Mouse (Mus musculus) urinary bladder, postnatal 14 days (tissue): Measurements from ENCODE around the gene Capn7.

Source experiments
- DNase-seq: peaks from one replicate; pipeline ENCODE4 v3.0.0; 2021; ENCODE audit warnings: low spot score

Gene Capn7

GRCm38 (mm10) chr14:31396428-31396827, 60.0 kb downstream of the Capn7 start:
- no peak for DNase-seq

- DNase-seq: no peak
These were observed 60.9 kb downstream of the Capn7 start for GRCm38 (mm10) chr14:31397353-31397752.

DNA sequence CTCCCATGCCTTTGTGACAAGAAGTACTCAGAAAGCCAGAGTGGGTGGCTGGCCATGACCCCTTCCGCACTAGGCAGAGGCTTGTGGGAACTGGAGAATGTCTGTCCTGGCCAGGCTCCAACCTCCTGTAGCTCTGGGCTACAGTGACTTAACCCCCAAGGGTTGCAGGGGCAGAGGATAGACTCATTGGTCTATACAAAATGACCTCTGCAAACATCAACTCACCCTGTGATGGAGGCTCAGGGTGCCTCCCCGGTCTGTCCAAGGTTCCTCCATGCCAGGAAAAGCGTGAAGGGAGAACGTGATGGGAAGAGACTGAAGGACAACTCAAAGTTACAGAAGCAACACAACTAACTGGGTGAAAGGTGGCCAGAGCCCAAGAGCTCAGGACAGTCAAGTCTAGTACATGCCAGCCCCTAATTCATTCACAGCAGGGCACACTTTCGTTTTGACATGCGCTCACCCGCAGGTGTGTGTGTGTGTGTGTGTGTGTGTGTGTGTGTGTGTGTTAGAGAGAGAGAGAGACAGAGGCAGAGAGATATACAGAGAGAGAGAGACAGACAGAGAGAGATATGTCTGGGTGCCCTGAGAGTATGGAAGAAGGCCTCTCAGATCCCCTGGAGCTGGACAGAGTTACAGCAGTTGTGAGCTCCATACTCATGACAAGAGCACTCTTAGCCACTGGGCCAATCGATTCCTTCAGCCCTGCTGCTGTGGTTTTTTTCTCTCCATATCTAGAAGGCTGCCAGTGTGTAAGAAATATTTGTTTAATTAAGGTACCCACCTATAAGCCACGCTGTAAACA, 61.6 kb downstream of the Capn7 start:
- DNase-seq: no peak

- DNase-seq: no peak
These were observed 62.4 kb downstream of the Capn7 start for GRCm38 (mm10) chr14:31398819-31399218.

GRCm38 (mm10) chr14:31399271-31399670, 62.8 kb downstream of the Capn7 start:
- DNase-seq: no peak

- no peak for DNase-seq
These were observed 63.8 kb downstream of the Capn7 start for GRCm38 (mm10) chr14:31400246-31400645.

DNA sequence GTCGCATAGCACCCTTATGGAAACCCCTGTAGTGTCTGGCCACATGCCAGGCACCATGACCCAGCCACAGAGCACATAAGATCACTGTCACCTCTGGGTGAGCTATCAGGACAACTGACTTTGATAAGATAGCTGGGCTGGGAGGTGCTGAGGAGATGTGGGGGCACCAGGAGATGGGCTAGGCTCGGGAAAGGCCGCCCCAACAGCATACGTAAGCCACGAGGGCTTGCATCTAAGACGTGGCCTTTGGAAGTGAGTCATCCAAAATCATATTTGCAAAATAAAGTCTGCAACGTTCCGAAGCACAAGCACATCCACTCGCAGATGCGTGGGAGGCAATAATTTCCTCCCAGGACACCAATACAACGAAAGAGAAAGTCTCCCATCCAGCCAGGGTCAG, 64.5 kb downstream of the Capn7 start:
- no peak for DNase-seq

DNA sequence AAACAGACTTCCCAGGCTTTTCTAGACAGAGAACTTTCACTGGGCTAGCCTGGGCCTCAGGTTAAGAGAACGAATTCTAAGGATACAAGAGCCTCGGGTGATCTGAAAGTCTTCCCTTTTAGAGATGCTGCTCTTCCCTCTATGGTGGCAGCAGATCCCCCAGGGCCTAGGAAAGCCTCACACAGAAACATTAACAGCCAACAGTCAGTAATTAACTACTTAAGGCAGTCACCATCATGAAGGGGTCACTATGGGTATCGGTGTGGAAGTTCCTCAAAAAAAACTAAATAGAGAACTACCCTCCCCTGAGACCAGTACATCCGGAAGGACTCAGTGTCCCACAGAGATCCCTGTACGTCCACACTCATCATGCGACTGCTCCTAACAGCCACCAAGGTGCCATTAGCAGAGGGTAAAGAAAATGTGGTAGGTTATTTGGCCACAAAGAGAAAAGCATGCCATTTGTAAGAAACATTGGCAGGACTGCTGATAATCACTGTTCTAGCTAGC, 65.5 kb downstream of the Capn7 start:
- no peak for DNase-seq

- DNase-seq: no peak
These were observed 66.3 kb downstream of the Capn7 start for GRCm38 (mm10) chr14:31402693-31403092.

DNA sequence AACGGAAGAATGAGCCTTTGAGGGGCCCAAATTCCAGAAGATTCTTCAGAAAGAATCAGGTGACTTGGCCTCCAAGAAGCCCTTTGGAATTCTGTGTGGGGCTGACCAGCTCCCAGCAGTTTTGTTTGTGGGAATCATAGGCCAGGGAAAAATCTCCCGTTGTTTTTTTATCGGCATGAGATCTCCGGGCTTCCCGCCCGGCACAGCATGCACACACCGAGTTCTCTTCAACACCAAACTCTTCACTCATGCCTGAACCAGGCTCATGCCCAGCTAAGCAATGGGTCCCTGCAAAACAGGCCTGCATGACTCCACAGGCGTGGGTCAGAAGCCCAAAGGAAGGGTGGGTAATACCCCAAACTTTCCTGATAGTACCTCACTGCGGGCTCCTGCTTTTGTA, 67.1 kb downstream of the Capn7 start:
- DNase-seq: no peak

GRCm38 (mm10) chr14:31403995-31404394, 67.6 kb downstream of the Capn7 start:
- no peak for DNase-seq

DNA sequence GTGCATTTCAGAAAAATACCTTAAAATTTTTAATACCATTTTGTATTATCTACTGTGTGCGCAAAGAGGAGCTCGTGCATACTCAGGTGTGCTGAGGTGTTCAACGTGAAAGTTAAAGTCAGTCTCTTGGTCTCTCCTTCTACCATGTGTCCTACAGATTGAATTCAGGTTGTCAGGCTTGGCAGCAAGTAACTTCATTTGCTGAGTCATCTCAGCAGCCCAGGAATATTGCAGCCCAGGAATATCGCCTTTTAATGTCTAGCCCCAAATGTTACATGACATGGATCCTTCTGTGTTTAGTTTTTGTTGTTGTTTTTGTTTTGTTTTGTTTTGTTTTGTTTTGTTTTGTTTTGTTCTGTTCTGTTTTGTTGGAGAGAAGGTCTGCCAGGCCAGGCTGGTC, 68.2 kb downstream of the Capn7 start:
- DNase-seq: no peak

DNA sequence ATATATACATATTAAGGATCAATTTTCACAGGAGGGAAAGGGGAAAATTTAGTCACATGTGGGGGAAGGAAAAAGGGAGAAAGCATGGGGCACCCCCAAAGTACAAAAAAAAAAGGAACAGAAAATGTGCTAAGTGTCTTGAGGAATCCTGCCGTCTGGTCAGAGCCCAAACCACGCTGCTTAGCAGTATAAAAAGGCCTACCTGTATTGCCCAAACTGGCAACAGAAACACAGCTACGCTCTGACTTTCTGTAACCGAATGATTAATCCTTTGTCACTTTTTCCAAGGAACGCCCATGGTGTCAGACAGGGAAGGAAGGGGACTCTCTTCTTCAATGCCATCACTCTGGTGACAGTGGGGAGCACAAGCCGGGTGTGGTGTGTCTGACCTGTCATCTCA, 69.2 kb downstream of the Capn7 start:
- DNase-seq: no peak

DNA sequence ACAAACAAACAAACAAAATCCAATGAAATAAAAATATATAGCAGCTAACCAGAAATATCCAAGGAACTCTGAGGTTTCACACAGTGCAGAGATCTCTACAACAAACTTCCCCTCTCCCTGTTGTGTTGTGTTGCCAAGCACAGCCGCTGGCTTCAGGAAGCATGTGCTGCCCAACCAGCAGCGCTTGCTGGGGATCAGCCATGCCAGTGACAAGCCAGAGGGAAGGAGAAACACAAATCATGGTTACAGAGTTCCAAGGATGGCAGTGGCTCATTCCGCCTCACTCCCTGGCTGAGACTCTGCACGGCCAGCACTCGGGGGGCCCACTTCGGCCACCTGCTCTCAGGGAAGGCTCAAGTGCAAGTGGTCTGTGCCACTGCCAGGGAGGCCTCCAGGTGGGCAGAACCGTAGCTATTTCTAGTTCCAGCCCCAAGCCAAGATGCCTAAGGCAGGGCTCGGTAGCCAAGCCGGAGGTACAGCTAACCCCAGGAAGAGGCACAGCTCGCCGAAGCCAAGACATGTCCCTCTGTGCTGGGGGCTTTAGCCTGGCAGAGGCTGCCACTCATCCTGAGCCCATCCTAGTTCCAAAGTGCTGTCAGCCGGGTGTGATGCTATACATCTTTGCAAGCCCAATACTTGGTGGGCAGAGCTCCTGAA, 69.8 kb downstream of the Capn7 start:
- no peak for DNase-seq

DNA sequence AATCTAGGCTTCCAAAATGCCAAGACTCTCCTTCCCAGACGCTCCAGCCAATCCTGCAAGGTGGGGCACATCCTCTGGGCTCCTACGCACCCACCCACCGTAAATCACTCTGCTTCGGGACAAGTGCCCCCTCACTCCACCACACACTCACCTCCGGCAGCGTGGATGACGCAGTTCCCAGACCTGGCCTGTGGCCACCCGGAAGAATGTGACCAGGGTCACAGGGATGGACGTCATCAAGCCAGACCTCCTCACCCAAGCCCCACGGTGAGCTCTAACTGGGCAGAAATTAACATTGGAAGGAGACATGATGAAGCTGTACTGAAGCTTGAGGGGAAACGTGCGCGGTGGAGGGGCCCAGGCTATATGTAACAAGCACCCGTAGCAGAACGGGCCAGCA, 70.8 kb downstream of the Capn7 start:
- DNase-seq: no peak

DNA sequence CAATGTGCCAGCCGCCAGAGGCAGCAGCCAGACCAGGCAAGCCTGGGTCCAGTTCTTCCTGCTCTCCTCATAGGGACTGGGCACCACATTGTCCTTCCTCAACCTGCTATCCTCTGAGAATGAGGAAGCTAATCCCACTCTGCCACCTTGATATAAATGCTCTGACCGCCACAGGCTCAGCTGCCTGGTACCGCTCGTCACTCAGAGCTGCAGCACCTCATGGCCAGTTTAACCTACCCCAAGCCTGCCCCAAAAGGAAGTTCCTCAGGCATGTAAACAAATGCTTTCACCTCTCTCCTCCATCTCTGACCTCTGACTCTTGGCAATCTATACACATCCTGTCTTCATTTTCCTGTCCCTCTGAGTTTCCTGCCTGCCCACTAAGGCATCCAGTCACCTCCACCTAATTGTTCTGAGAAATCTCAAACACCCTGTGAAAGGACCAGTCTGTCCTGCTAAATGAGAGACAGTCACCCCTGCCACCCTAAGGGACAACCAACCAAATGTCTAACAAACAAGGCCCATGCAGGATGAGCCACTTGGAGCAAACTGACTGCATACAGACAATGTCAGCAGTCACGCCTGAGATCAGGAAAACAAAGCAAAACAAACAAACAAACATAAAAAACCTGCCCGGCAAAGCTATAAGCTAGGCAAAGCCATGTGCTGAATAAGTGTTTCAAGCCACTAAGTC, 71.6 kb downstream of the Capn7 start:
- DNase-seq: no peak

DNA sequence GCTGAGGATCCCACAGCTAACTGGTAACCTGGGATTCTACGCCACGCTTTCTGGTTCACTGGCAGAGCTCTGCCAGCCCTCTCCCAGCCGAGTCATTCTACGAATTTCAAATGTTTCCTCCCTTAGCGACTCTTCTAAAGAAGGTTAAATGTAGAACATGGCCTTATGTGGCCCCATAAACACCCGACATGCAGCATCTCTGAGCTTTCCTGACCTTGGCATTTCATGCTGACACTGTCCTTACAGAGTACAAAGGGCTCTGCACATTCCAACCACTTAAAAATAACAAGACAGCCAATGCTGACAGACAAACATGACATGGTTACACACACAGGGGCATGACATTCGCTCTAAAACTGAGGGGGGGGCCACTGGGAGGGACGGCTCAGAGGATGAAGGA, 72.2 kb downstream of the Capn7 start:
- no peak for DNase-seq

- no peak for DNase-seq
These were observed 73.8 kb downstream of the Capn7 start for GRCm38 (mm10) chr14:31410123-31410724.

GRCm38 (mm10) chr14:31410737-31411136, 74.3 kb downstream of the Capn7 start:
- no peak for DNase-seq

DNA sequence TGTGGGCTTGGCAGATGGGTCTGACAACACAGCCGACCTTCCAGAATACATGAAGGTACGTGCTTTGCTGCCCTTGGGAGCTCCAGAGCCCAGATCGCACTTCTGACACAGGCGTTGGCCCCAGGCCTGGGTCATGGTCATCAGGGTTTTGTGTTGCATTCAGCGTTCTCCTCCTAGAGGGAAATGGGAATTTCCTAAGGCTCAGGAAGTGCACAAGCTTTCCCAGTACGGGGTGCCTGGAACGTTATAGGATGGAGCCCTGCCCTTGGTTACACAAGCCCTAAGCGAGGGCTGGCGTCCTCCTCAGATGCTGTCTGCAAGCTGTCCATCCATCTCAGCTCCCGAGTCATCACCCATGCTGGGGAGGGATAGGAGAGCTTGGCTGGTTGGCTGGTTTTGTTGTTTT, 76.2 kb downstream of the Capn7 start:
- DNase-seq: no peak

- DNase-seq: no peak
These were observed 77.1 kb downstream of the Capn7 start for GRCm38 (mm10) chr14:31413475-31414086.
